Mouse (Mus musculus) layer of hippocampus, postnatal 14 days (tissue): ENCODE measurements around the gene Txnrd2. TPM values are rescaled to one million over a fixed set of nuclear protein-coding genes. Genes with fewer than 3 reads are reported as not detected.

ENCODE experiments used
- DNase-seq, 2 experiments: peaks; one replicate each; pipeline ENCODE4 v3.0.0; 2021 to 2022; ENCODE audit warnings: low spot score in 2 of 2, mixed read lengths in 1 of 2
- total RNA-seq, 2 experiments: library from RNA; stranded (reverse); gene quantifications; 2 replicates each; pipeline ENCODE4 v1.2.3; 2021

Txnrd2 gene
- total RNA-seq, 2 experiments from 2014 or later: 19.5 to 22.1 TPM

DNA sequence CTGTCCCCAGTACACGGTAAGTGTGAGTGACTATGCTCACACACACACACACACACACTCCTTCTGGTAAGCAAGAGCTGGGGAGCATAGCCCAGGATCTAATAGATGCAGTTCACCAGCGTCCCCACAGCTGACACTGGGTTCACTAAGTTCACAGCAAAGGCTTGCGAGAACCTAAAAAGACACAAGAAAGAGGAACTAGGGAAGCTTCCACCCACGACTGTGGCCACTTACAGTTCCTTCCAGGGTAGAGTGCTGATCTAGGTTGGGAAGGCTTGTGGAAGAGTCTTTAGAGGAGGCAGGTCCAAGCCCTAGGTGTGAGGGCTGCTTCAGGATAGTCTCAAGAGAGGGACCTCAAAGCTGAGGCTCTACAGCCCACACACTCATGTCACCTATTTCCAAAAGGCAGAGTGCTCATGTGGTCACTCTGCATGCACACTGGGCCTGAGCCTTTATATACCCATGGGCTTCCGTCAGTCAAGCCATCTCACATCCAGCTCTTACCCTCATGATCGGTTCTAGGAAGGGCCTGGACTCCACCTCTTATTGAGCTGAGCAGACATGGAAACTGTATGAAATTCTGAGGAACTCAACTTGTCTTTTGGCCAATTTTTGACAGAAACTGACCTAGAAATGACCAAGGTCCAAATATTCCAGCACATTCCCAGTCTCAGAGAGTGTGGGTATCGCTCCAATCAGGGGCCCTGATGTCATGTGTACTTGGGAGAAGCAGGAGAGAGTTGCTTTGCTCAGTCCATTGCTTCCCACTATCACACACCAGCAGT, 13.0 kb upstream of the Txnrd2 start:
- DNase-seq: no peak

DNA sequence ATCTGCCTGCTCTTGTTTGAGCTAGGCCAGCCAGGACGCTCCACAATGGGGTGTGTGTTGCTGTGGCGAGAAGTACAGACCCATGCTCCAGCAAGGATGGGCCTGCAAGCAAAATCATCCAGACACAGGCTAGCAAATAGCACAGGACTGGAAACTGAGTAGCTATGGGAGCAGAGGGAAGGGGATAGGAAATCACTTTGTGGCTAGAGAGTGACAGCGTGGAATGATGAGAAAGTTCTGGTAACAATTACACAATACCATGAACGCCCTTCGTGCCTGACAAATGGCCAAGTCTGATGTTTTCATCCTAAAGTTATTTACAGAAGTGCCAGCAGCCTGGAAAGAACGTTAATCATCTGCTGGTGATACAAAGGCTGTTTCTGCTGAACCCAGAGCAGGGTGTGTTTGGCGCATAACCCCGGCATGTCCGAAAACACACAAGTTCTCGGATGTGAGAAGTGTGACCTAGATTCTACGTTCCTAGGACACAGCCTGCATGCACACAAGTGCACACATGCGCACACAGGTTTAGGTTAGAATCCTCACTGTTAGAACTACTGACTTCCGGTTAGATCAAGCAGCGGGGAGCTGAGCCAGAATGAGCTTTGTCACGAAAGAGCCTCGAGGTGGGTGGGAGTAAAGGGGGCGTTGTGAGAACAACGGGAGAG, 10.0 kb upstream of the Txnrd2 start:
- DNase-seq: no peak

- DNase-seq: no peak
These were observed 9.3 kb upstream of the Txnrd2 start for GRCm38 (mm10) chr16:18416837-18417236.

DNA sequence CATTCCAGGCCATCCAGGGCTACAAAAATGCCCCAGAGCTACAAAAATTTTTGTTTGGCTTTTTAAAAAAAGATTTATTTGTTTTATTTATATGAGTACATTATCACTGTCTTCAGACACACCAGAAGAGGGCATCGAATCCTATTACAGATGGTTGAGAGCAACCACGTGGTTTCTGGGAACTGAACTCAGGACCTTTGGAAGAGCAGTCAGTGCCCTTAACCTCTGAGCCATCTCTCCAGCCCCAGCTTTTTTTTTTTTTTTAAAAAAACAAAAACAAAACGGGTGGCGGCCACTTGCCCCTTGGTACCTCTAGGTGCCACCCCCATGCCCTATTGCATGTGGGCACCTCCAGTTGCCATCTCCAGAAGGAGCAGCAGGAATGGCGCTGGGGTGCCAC, 8.7 kb upstream of the Txnrd2 start:
- no peak for DNase-seq

DNA sequence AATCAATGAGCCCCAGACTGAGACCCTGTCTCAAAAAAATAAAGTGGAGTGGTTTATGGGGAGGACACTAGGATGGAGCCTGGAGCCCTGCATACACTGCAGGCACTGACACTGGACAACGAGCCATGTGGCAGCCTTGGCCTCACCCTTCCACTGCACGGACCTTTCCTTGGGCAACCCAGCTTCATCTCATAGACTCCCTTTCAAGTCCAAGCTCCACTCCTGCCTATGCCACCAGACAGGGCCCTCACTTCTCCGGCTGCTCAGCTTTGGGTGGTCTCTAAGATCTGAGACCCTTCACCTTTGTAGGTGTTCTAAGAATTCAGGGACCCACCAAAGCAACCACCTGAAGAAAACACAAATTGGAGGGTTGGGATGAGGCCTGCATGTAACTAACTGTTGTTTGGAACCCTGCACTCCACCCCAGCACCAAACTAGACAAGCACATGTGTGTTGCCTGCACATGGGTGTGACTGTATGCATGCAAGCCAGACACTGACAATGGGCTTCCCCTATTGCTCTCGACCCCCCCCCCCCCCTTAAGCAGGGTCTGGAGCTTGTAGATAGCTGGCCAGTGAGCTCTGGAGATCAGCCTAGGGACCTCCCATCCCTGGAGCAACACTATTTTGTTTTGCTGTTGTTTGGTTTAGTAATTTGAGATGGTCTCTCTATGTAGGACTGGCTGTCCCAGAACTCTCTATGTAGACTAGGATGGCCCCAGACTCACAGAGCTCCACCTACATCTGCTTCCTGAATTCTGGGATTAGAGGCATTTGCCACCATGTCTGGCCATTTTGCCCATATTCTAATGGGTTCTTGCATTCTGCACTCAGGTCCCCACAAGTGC, 7.2 kb upstream of the Txnrd2 start:
- DNase-seq: no peak

DNA sequence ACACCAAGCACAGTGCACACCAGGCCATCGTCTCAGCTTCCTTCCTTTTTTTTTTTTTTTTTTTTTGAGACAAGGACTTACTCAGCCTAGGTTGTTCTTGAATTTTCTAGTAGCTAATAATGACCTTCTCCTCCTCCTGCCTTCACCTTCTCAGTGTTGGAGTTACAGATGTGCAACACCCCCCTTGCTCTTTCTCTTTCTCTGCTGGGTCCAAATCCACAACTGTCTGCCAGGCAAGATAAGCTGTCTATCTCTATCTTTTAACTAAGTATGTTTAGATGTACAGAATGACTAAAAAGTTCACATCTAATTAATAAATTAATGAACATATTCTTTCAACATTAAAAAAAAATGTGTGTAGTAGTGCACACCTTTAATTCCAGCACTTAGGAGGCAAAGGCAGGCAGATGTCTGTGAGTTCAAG, 6.6 kb upstream of the Txnrd2 start:
- DNase-seq: no peak

DNA sequence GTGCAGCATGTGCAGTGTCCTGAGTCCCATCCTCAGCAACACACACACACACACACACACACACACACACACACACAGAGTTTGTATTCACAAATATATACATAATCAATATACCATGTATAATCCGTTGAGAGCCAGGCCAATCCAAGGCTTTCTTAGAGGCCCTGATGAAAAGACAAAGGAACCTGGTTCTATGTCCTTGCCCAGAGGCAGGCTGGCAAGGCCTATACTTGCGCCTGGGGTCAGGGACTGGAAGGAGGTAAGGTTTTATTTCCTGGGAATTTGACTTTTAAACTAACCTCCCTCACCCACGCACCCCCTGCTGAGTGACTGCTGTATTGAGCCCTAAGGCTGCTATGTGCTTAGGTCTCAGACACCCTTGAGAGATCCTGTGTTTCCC, 5.6 kb upstream of the Txnrd2 start:
- no peak for DNase-seq

- no peak for DNase-seq
These were observed 2.8 kb upstream of the Txnrd2 start for GRCm38 (mm10) chr16:18423203-18423914.

- DNase-seq: no peak
These were observed 2.3 kb upstream of the Txnrd2 start for GRCm38 (mm10) chr16:18423915-18424265.

DNA sequence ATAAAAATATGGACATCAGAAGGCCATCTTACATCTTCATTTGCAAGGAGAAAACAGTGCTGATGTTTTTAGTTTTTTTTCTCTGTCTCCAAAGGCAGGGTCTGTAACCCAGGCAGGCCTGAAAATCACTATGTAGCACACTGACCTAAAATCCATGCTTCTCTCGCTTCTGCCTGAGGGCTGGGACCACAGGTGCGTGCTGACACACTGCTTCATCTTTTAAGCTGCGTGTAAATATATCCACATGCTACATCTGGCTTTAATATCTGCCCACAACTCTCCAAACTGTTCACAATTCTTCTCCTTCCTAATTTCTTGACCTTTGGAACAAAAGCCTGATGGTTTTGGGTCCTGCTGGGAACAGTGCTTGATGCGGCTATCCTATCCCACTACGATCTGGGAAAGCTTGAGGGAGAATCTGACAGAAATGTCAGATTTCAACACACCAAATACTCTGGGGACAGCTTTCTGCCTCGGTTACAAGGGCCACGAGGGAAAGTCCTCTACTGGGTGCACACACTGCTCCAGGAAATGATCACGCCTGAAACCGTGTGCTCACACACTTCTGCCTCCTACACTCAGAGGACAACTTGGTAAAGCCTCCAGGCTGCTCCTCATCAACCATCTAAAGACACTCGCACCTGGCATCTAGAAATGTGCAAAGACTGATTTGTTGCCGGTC, 1.7 kb upstream of the Txnrd2 start:
- no peak for DNase-seq

- no peak for DNase-seq
These were observed 539 bp upstream of the Txnrd2 start for GRCm38 (mm10) chr16:18425475-18426214.

DNA sequence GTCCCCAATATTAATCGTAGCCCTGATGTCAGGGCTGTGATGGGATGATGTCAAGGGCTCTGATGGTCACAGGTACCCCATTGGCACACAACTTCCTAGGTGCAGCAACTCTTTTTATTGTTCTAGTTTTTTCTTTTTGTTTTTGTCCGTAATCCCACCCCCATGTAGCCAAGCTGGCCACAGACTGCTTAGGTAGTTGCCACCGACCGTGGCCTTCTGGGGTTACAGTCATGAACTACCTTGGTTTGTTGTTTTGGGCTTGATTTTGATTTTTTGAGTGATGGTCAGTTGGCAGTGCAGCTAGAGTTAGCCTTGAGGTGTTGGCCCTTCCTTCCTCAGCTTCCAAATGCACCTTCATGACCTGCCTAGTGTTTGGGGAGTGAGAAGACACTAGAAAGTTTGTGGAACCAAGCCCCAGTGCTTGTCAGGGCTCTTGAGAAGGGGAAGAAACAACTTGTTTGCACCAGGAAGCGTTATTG, 657 bp downstream of the Txnrd2 start, which contains the start of gene Comt:
Comt (minus strand) TSS at position 51 of the 479 bp plus-strand sequence.
- DNase-seq: no peak

- DNase-seq: no peak
These were observed 1.9 kb downstream of the Txnrd2 start for GRCm38 (mm10) chr16:18428011-18428515.

GRCm38 (mm10) chr16:18428516-18429042, 2.4 kb downstream of the Txnrd2 start:
- DNase-seq: no peak

- DNase-seq: no peak
These were observed 3.5 kb downstream of the Txnrd2 start for GRCm38 (mm10) chr16:18429641-18430040.

- no peak for DNase-seq
These were observed 4.5 kb downstream of the Txnrd2 start for GRCm38 (mm10) chr16:18430641-18431212.

GRCm38 (mm10) chr16:18433341-18433920, 7.2 kb downstream of the Txnrd2 start:
- DNase-seq: no peak

- DNase-seq: no peak
These were observed 9.9 kb downstream of the Txnrd2 start for GRCm38 (mm10) chr16:18436128-18436527.
